Mouse (Mus musculus): ENCODE data around the gene Aldh8a1. TPM values are rescaled to one million over a fixed set of nuclear protein-coding genes. Genes with fewer than 3 reads are reported as not detected.

Gene Aldh8a1
- polyA plus RNA-seq, 1 experiment from 2014 or later: 0.19 TPM

GRCm38 (mm10) chr10:21410711-21411110 lies 33.6 kb downstream of the Aldh8a1 start:
- Histone ChIP-seq H3K27me3 (ENCODE audit: insufficient read depth, poor library complexity, severe bottlenecking) (no peaks in the 10 kb centered on the region), H3K4me1 (peaks cover 9% of the 10 kb centered on the region), H3K27ac (no peak overlapping the region), H3K9me3 (no peaks in the 10 kb centered on the region), H3K36me3 (no peaks in the 10 kb centered on the region), H3K4me3 (no peak overlapping the region)
- no peak for DNase-seq (ENCODE audit: low spot score)
- 82% methylated on average over 5 of the region's 5 CpGs for WGBS

- no peaks in the 10 kb centered on the region for H3K27me3 ChIP-seq (ENCODE audit: insufficient read depth, poor library complexity, severe bottlenecking)
- no peaks in the 10 kb centered on the region for H3K9me3 ChIP-seq
- no peak overlapping the region for H3K4me3 ChIP-seq
- H3K4me1 ChIP-seq: peaks cover 14% of the 10 kb centered on the region
- H3K27ac ChIP-seq: no peak overlapping the region
- no peak for DNase-seq (ENCODE audit: low spot score)
- 73% methylated on average over 6 of the region's 6 CpGs for WGBS
- no peaks in the 10 kb centered on the region for H3K36me3 ChIP-seq
Measured at GRCm38 (mm10) chr10:21411621-21412205, 34.6 kb downstream of the Aldh8a1 start.

GRCm38 (mm10) chr10:21415031-21415430 lies 37.9 kb downstream of the Aldh8a1 start:
- Histone ChIP-seq H3K36me3 (no peaks in the 10 kb centered on the region), H3K27me3 (ENCODE audit: insufficient read depth, poor library complexity, severe bottlenecking) (no peaks in the 10 kb centered on the region), H3K4me3 (no peak overlapping the region), H3K4me1 (peaks cover 12% of the 10 kb centered on the region), H3K9me3 (no peaks in the 10 kb centered on the region), H3K27ac (0 out of 2 replicates have a peak overlapping the region, but pooled peaks have one; percentile 42)
- WGBS: 72% methylated on average over 4 of the region's 4 CpGs
- DNase-seq (ENCODE audit: low spot score): peak; percentile 58

DNA sequence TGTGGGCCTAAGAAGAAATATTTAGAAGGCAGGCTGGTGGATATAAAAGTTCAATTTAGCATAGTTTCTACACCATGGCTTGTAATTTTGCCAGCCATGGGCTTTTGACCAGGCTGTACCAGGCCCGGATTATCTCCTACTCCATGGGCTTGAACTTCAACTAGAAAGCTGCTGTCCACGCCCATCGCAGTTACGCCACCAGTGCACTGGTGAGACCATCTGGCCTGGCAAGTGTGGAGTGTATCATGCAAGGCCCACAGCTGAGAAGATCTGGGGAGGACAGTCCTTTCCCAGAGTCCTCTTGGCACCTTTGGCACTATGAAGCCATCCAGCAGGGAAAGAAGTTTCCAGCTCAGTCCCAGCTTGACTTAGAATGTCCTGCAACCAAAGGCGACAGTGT lies 39.1 kb downstream of the Aldh8a1 start:
- DNase-seq (ENCODE audit: low spot score): no peak
- no peaks in the 10 kb centered on the region for H3K36me3 ChIP-seq
- H3K9me3 ChIP-seq: no peaks in the 10 kb centered on the region
- H3K4me3 ChIP-seq: no peak overlapping the region
- WGBS: 82% methylated on average over 5 of the region's 5 CpGs
- H3K27ac ChIP-seq: peak overlapping the region; percentile 42; the same call in 1 of the 2 replicates
- H3K27me3 ChIP-seq (ENCODE audit: insufficient read depth, poor library complexity, severe bottlenecking): no peaks in the 10 kb centered on the region
- H3K4me1 ChIP-seq: peaks cover 18% of the 10 kb centered on the region

GRCm38 (mm10) chr10:21419188-21419587 lies 42.1 kb downstream of the Aldh8a1 start:
- Histone ChIP-seq H3K9me3 (no peaks in the 10 kb centered on the region), H3K27ac (no peak overlapping the region), H3K36me3 (no peaks in the 10 kb centered on the region), H3K4me1 (peaks cover 23% of the 10 kb centered on the region), H3K27me3 (ENCODE audit: insufficient read depth, poor library complexity, severe bottlenecking) (no peaks in the 10 kb centered on the region), H3K4me3 (no peak overlapping the region)
- 75% methylated on average over 14 of the region's 14 CpGs for WGBS
- no peak for DNase-seq (ENCODE audit: low spot score)

- H3K27ac ChIP-seq: peak overlapping the region; percentile 43; the same call in 1 of the 2 replicates
- no peak for DNase-seq (ENCODE audit: low spot score)
- H3K27me3 ChIP-seq (ENCODE audit: insufficient read depth, poor library complexity, severe bottlenecking): no peaks in the 10 kb centered on the region
Measured at GRCm38 (mm10) chr10:21420457-21421424, 43.6 kb downstream of the Aldh8a1 start.

DNA sequence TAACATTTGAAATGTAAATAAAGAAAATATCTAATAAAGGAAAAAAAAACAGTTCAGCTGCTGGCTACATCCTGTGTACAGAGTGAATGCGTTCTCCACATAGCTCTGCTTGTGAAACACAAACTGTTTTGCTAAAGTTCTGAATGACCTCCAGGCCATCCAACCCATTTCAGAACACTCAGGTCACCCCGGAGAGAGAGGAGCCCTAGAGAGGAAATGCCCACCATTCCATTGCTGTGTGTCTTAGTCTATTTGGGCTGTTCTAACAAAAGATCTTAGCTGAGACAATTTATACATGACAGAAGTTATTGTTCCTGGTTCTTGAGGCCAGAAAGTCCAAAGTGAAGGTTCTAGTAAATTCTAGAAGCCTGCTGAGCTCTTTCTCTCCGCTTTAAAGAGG lies 49.4 kb downstream of the Aldh8a1 start:
- Histone ChIP-seq H3K36me3 (no peaks in the 10 kb centered on the region), H3K27me3 (ENCODE audit: insufficient read depth, poor library complexity, severe bottlenecking) (no peaks in the 10 kb centered on the region), H3K9me3 (no peaks in the 10 kb centered on the region), H3K4me1 (0 out of 2 replicates have a peak, but pooled peaks cover 5% of the 10 kb centered on the region), H3K27ac (no peak overlapping the region), H3K4me3 (no peak overlapping the region)
- no peak for DNase-seq (ENCODE audit: low spot score)
- WGBS: 66% methylated on average over 3 of the region's 3 CpGs

More at GRCm38 (mm10) chr10:21420457-21421424, 43.6 kb downstream of the Aldh8a1 start:
- WGBS: 44% methylated on average over 24 of the region's 24 CpGs
- H3K36me3 ChIP-seq: no peaks in the 10 kb centered on the region
- H3K4me3 ChIP-seq: no peak overlapping the region
- no peaks in the 10 kb centered on the region for H3K9me3 ChIP-seq
- H3K4me1 ChIP-seq: peaks cover 19% of the 10 kb centered on the region

- Histone ChIP-seq H3K36me3 (no peaks in the 10 kb centered on the region), H3K27ac (no peak overlapping the region), H3K4me3 (no peak overlapping the region), H3K4me1 (0 out of 2 replicates have a peak, but pooled peaks cover 5% of the 10 kb centered on the region), H3K27me3 (ENCODE audit: insufficient read depth, poor library complexity, severe bottlenecking) (no peaks in the 10 kb centered on the region), H3K9me3 (no peaks in the 10 kb centered on the region)
- WGBS: 61% methylated on average over 6 of the region's 6 CpGs
- no peak for DNase-seq (ENCODE audit: low spot score)
Measured at GRCm38 (mm10) chr10:21427996-21428395, 50.9 kb downstream of the Aldh8a1 start.

DNA sequence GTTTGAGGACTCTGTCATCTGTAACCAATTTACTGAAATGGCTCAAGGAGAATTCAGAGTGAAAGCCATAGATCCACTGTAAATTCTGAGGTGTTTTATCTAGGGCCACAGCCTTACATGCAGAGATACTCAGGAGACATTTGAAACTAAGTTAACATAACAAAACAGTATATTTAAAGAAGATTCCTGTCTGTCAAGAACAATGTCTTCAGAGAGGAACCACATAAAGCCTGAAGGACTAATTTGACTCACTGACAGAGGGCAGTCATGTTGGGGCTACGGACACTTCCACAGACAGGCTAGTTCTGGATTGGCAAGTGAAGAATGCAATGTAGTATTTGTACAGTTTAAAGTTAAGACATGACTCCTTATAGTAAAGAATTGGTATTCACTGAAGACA lies 62.2 kb downstream of the Aldh8a1 start:
- Histone ChIP-seq H3K27me3 (ENCODE audit: insufficient read depth, poor library complexity, severe bottlenecking) (no peaks in the 10 kb centered on the region), H3K27ac (no peak overlapping the region), H3K9me3 (no peaks in the 10 kb centered on the region), H3K4me3 (no peak overlapping the region), H3K36me3 (no peaks in the 10 kb centered on the region), H3K4me1 (peaks cover 39% of the 10 kb centered on the region)
- DNase-seq (ENCODE audit: low spot score): no peak
- WGBS: 84% methylated on average over 1 of the region's 1 CpGs

GRCm38 (mm10) chr10:21441020-21441419 lies 63.9 kb downstream of the Aldh8a1 start:
- Histone ChIP-seq H3K4me3 (no peak overlapping the region), H3K27ac (no peak overlapping the region), H3K36me3 (no peaks in the 10 kb centered on the region), H3K9me3 (no peaks in the 10 kb centered on the region), H3K4me1 (peaks cover 46% of the 10 kb centered on the region), H3K27me3 (ENCODE audit: insufficient read depth, poor library complexity, severe bottlenecking) (no peaks in the 10 kb centered on the region)
- whole genome bisulfite sequencing: 22% methylated on average over 4 of the region's 4 CpGs
- no peak for DNase-seq (ENCODE audit: low spot score)

GRCm38 (mm10) chr10:21441690-21442089 lies 64.6 kb downstream of the Aldh8a1 start:
- H3K27me3 ChIP-seq (ENCODE audit: insufficient read depth, poor library complexity, severe bottlenecking): no peaks in the 10 kb centered on the region
- no peak overlapping the region for H3K4me3 ChIP-seq
- H3K4me1 ChIP-seq: peaks cover 46% of the 10 kb centered on the region
- H3K36me3 ChIP-seq: no peaks in the 10 kb centered on the region
- no peaks in the 10 kb centered on the region for H3K9me3 ChIP-seq
- DNase-seq (ENCODE audit: low spot score): no peak
- 63% methylated on average over 4 of the region's 4 CpGs for WGBS
- H3K27ac ChIP-seq: no peak overlapping the region

DNA sequence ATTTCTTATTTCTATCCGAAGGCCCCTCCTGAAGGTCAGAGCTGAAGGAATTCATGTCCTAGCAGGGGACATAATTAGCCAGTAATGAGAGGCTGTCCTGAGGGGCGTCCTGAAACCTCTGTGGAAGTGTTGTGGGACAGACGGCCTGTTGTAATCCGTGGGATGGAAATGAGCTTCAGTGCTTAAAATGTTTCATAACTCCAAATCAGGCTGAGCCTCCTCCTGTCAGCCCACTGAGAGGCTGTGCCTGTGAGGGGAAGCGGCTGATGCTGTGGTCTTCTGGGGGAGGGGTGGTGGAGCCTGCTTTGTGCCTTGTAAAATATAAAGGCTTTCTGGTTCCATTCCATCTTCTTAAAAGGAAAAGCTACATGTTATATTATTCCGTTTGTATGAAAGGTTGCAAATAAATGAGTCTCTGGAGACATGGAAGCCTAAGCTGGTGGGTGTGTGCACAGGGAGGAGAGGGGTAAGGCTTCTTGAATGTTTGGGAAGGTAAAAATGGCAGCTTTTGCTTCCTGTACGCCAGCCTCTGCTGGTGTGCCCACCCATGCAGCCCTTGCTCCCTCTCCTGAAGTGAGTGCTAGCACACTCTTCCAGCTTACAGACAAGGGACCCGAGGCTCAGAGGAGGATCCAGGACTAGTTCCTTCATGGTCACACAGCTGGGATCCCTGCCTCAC lies 66.7 kb downstream of the Aldh8a1 start:
- 50% methylated on average over 8 of the region's 8 CpGs for WGBS
- H3K36me3 ChIP-seq: no peaks in the 10 kb centered on the region
- no peaks in the 10 kb centered on the region for H3K9me3 ChIP-seq
- DNase-seq (ENCODE audit: low spot score): no peak
- no peak overlapping the region for H3K4me3 ChIP-seq
- peaks cover 46% of the 10 kb centered on the region for H3K4me1 ChIP-seq
- no peaks in the 10 kb centered on the region for H3K27me3 ChIP-seq (ENCODE audit: insufficient read depth, poor library complexity, severe bottlenecking)
- peak overlapping the region; percentile 70 for H3K27ac ChIP-seq

- no peaks in the 10 kb centered on the region for H3K36me3 ChIP-seq
- 51% methylated on average over 9 of the region's 9 CpGs for WGBS
- H3K27ac ChIP-seq: no peak overlapping the region
- H3K9me3 ChIP-seq: no peaks in the 10 kb centered on the region
- no peak for DNase-seq (ENCODE audit: low spot score)
- no peaks in the 10 kb centered on the region for H3K27me3 ChIP-seq (ENCODE audit: insufficient read depth, poor library complexity, severe bottlenecking)
- H3K4me3 ChIP-seq: no peak overlapping the region
- H3K4me1 ChIP-seq: peaks cover 46% of the 10 kb centered on the region
Measured at GRCm38 (mm10) chr10:21444410-21444809, 67.3 kb downstream of the Aldh8a1 start.
